Mouse (Mus musculus): ENCODE data around the gene Hoxb1. TPM values are rescaled to one million over a fixed set of nuclear protein-coding genes. Genes with fewer than 3 reads are reported as not detected.

The Hoxb1 gene
- polyA plus RNA-seq, 1 experiment from 2014 or later: not detected

GRCm38 (mm10) chr11:96336597-96336996 is 29.0 kb upstream of the Hoxb1 start:
- Histone ChIP-seq H3K9me3 (no peaks in the 10 kb centered on the region), H3K36me3 (no peaks in the 10 kb centered on the region), H3K27me3 (replicated peaks) (peaks cover 5% of the 10 kb centered on the region; the same call in 1 of the 2 replicates), H3K9ac (0 out of 2 replicates have a peak overlapping the region, but pooled peaks have one; percentile 10), H3K4me1 (replicated peaks) (peaks cover 85% of the 10 kb centered on the region), H3K27ac (peak overlapping the region; percentile 32; the same call in 1 of the 2 replicates), H3K4me2 (replicated peaks) (peak overlapping the region; percentile 72), H3K4me3 (replicated peaks) (no peak overlapping the region)
- 37% methylated on average over 2 of the region's 2 CpGs for WGBS
- ATAC-seq: no peak

- Histone ChIP-seq H3K4me2 (replicated peaks) (peak overlapping the region; percentile 72), H3K27me3 (replicated peaks) (peaks cover 1% of the 10 kb centered on the region; the same call in 1 of the 2 replicates), H3K9ac (0 out of 2 replicates have a peak overlapping the region, but pooled peaks have one; percentile 10), H3K4me3 (replicated peaks) (no peak overlapping the region), H3K27ac (peak overlapping the region; percentile 32; the same call in 1 of the 2 replicates), H3K36me3 (no peaks in the 10 kb centered on the region), H3K9me3 (no peaks in the 10 kb centered on the region), H3K4me1 (replicated peaks) (peaks cover 85% of the 10 kb centered on the region)
- ATAC-seq: no peak
- WGBS: 35% methylated on average over 6 of the region's 6 CpGs
Observed at GRCm38 (mm10) chr11:96337026-96337425, 28.5 kb upstream of the Hoxb1 start.

GRCm38 (mm10) chr11:96338957-96339855 is 26.3 kb upstream of the Hoxb1 start:
- no peak overlapping the region for H3K4me3 ChIP-seq (replicated peaks)
- WGBS: 39% methylated on average over 7 of the region's 7 CpGs

GRCm38 (mm10) chr11:96340698-96341365 is 24.7 kb upstream of the Hoxb1 start:
- peak overlapping the region; percentile 55 for H3K9ac ChIP-seq
- WGBS: 1% methylated on average over 36 of the region's 36 CpGs
- H3K4me2 ChIP-seq (replicated peaks): peak overlapping the region; percentile 85
- no peaks in the 10 kb centered on the region for H3K36me3 ChIP-seq
- H3K4me1 ChIP-seq (replicated peaks): peaks cover 72% of the 10 kb centered on the region
- ATAC-seq: peak; percentile 86
- no peaks in the 10 kb centered on the region for H3K9me3 ChIP-seq
- peaks cover 12% of the 10 kb centered on the region for H3K27me3 ChIP-seq (replicated peaks)
- H3K27ac ChIP-seq: peak overlapping the region; percentile 95
- peak overlapping the region; percentile 44 for H3K4me3 ChIP-seq (replicated peaks)

More at GRCm38 (mm10) chr11:96338957-96339855, 26.3 kb upstream of the Hoxb1 start:
- Histone ChIP-seq H3K36me3 (no peaks in the 10 kb centered on the region), H3K9me3 (no peaks in the 10 kb centered on the region), H3K4me2 (replicated peaks) (peak overlapping the region; percentile 85), H3K4me1 (replicated peaks) (peaks cover 75% of the 10 kb centered on the region), H3K9ac (peak overlapping the region; percentile 18; the same call in 1 of the 2 replicates), H3K27me3 (replicated peaks) (peaks cover 2% of the 10 kb centered on the region), H3K27ac (peak overlapping the region; percentile 95)
- no peak for ATAC-seq

GRCm38 (mm10) chr11:96341701-96342575 is 23.6 kb upstream of the Hoxb1 start:
- Histone ChIP-seq H3K4me1 (replicated peaks) (peaks cover 72% of the 10 kb centered on the region), H3K9me3 (no peaks in the 10 kb centered on the region)

GRCm38 (mm10) chr11:96342576-96342930 is 23.0 kb upstream of the Hoxb1 start:
- H3K36me3 ChIP-seq: 0 out of 2 replicates have a peak, but pooled peaks cover 3% of the 10 kb centered on the region
- H3K27me3 ChIP-seq (replicated peaks): peaks cover 15% of the 10 kb centered on the region
- WGBS: 17% methylated on average over 4 of the region's 4 CpGs
- H3K4me1 ChIP-seq (replicated peaks): peaks cover 68% of the 10 kb centered on the region
- peak overlapping the region; percentile 85 for H3K4me2 ChIP-seq (replicated peaks)
- H3K27ac ChIP-seq: peak overlapping the region; percentile 95
- no peaks in the 10 kb centered on the region for H3K9me3 ChIP-seq
- ATAC-seq: no peak
- peak overlapping the region; percentile 68; the same call in 1 of the 2 replicates for H3K9ac ChIP-seq
- H3K4me3 ChIP-seq (replicated peaks): peak overlapping the region; percentile 44; the same call in 1 of the 2 replicates

More at GRCm38 (mm10) chr11:96341701-96342575, 23.6 kb upstream of the Hoxb1 start:
- Histone ChIP-seq H3K4me2 (replicated peaks) (peak overlapping the region; percentile 85), H3K4me3 (replicated peaks) (peak overlapping the region; percentile 44), H3K9ac (peak overlapping the region; percentile 68), H3K27me3 (replicated peaks) (peaks cover 15% of the 10 kb centered on the region), H3K36me3 (0 out of 2 replicates have a peak, but pooled peaks cover 3% of the 10 kb centered on the region), H3K27ac (peak overlapping the region; percentile 95)
- ATAC-seq: no peak
- 4% methylated on average over 40 of the region's 40 CpGs for WGBS

GRCm38 (mm10) chr11:96343206-96343745 is 22.3 kb upstream of the Hoxb1 start:
- WGBS: 36% methylated on average over 2 of the region's 2 CpGs
- ATAC-seq: no peak
- Histone ChIP-seq H3K27me3 (replicated peaks) (peaks cover 15% of the 10 kb centered on the region), H3K4me2 (replicated peaks) (peak overlapping the region; percentile 85), H3K4me3 (replicated peaks) (no peak overlapping the region), H3K9me3 (no peaks in the 10 kb centered on the region), H3K27ac (peak overlapping the region; percentile 68), H3K4me1 (replicated peaks) (peaks cover 64% of the 10 kb centered on the region), H3K36me3 (0 out of 2 replicates have a peak, but pooled peaks cover 3% of the 10 kb centered on the region), H3K9ac (peak overlapping the region; percentile 33)

GRCm38 (mm10) chr11:96344061-96344877 is 21.3 kb upstream of the Hoxb1 start:
- Histone ChIP-seq H3K4me3 (replicated peaks) (peak overlapping the region; percentile 32), H3K9me3 (no peaks in the 10 kb centered on the region), H3K27me3 (replicated peaks) (peaks cover 15% of the 10 kb centered on the region), H3K9ac (peak overlapping the region; percentile 49), H3K36me3 (0 out of 2 replicates have a peak, but pooled peaks cover 3% of the 10 kb centered on the region), H3K4me2 (replicated peaks) (peak overlapping the region; percentile 85), H3K4me1 (replicated peaks) (peaks cover 63% of the 10 kb centered on the region), H3K27ac (peak overlapping the region; percentile 88)
- 24% methylated on average over 40 of the region's 40 CpGs for WGBS
- ATAC-seq: no peak

- no peak for ATAC-seq
- Histone ChIP-seq H3K4me1 (replicated peaks) (peaks cover 63% of the 10 kb centered on the region), H3K27me3 (replicated peaks) (peaks cover 15% of the 10 kb centered on the region), H3K9ac (peak overlapping the region; percentile 49), H3K4me2 (replicated peaks) (peak overlapping the region; percentile 85), H3K27ac (peak overlapping the region; percentile 88), H3K36me3 (0 out of 2 replicates have a peak, but pooled peaks cover 3% of the 10 kb centered on the region), H3K4me3 (replicated peaks) (peak overlapping the region; percentile 32; the same call in 1 of the 2 replicates), H3K9me3 (no peaks in the 10 kb centered on the region)
- 23% methylated on average over 6 of the region's 6 CpGs for WGBS
Observed at GRCm38 (mm10) chr11:96344878-96345159, 20.7 kb upstream of the Hoxb1 start.

GRCm38 (mm10) chr11:96345220-96345892 is 20.2 kb upstream of the Hoxb1 start:
- Histone ChIP-seq H3K9ac (peak overlapping the region; percentile 49), H3K4me3 (replicated peaks) (peak overlapping the region; percentile 32), H3K4me1 (replicated peaks) (peaks cover 63% of the 10 kb centered on the region), H3K36me3 (0 out of 2 replicates have a peak, but pooled peaks cover 3% of the 10 kb centered on the region), H3K4me2 (replicated peaks) (peak overlapping the region; percentile 85), H3K27ac (peak overlapping the region; percentile 88), H3K9me3 (no peaks in the 10 kb centered on the region), H3K27me3 (replicated peaks) (peaks cover 15% of the 10 kb centered on the region)
- WGBS: 10% methylated on average over 51 of the region's 56 CpGs
- ATAC-seq: no peak

Data from intestine, embryonic 15.5 days (tissue).